Mouse (Mus musculus): ENCODE data around the gene Erich3. TPM values are rescaled to one million over a fixed set of nuclear protein-coding genes. Genes with fewer than 3 reads are reported as not detected.
A peak's percentile ranks its signal among the peaks of the same experiment; 100 is the strongest.

Gene Erich3
- polyA plus RNA-seq, 1 experiment from 2014 or later: 0.05 TPM

DNA sequence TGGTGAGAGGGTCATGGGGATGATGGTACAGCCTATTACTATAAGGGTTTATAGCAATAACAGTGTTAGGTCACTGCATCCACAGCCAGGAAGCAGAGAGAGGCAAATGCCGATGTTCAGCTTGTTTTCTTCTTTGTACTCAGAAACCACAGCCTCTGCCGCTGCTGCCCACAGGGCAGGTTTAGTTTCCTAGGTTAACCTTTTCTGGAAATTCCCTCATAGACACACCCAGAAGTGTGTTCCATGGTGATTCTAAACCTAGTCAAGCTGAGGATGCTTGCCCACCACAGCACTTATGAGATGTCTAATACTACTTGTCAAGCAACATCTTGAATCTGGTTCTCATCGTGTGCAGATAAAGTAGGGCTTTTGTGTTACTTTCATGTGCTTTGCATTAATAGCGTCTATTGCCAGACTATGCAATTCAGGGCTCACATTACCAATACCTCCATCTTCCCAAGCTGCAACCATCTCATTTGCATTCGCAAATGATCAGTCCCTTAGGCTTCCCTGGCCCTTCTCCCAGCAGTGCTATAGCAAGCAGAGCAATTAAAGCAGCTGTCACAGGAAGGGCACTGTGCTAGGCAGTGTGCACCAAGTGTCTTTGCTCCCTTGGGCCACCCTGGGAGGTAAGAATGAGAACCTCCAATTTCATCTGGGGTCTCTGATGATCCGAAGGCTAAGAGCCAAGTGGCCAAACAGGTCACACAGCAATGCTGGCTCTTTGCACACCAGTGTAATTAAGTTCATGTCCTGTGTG, 115.4 kb downstream of the Erich3 start:
- WGBS: 75% methylated on average over 6 of the region's 6 CpGs
- Histone ChIP-seq H3K27ac (replicated peaks) (no peak overlapping the region), H3K27me3 (ENCODE audit: control insufficient read depth, insufficient read depth, low read length) (no peaks in the 10 kb centered on the region), H3K4me2 (replicated peaks; ENCODE audit: low read depth) (no peak overlapping the region), H3K36me3 (ENCODE audit: control insufficient read depth, insufficient read depth, low read length) (no peaks in the 10 kb centered on the region), H3K9me3 (ENCODE audit: control insufficient read depth, low read length) (no peaks in the 10 kb centered on the region), H3K9ac (ENCODE audit: low read length) (no peak overlapping the region), H3K4me3 (ENCODE audit: low read depth, low read length) (no peak overlapping the region), H3K4me1 (replicated peaks; ENCODE audit: control insufficient read depth, insufficient read depth) (no peaks in the 10 kb centered on the region)
- peak; percentile 8 for DNase-seq (ENCODE audit: low spot score)
- TF ChIP-seq CTCF (IDR thresholded peaks at IDR 0.05; ENCODE audit: low read depth): no peak
- no peak for TF ChIP-seq EP300 (optimal IDR thresholded peaks at IDR 0.05)
- no peak for ATAC-seq (ENCODE audit: low FRiP score, low TSS enrichment)

DNA sequence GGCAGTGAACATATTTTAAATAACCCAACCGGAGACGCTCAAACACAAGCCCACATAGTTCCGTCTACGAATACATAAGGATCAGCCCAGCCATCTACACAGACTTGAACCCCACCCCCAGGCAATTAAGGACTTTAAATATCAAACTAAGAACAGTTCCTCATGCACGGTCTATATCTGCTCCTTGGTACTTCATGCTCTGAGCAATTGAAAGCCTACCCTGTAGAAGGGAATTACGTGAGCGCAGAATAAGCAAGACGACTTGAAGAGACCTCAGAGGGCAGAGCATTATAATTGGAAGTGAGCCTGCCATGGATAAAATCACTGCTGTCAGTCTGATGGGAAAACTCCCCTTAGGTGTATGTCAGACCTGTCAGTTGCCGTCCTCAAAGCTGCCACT, 122.7 kb downstream of the Erich3 start:
- DNase-seq (ENCODE audit: low spot score) (no peak), ATAC-seq (ENCODE audit: low FRiP score, low TSS enrichment) (no peak)
- H3K9ac ChIP-seq (ENCODE audit: low read length): no peak overlapping the region
- H3K27me3 ChIP-seq (ENCODE audit: control insufficient read depth, insufficient read depth, low read length): no peaks in the 10 kb centered on the region
- no peak overlapping the region for H3K4me2 ChIP-seq (replicated peaks; ENCODE audit: low read depth)
- H3K9me3 ChIP-seq (ENCODE audit: control insufficient read depth, low read length): no peaks in the 10 kb centered on the region
- no peak overlapping the region for H3K4me3 ChIP-seq (ENCODE audit: low read depth, low read length)
- H3K4me1 ChIP-seq (replicated peaks; ENCODE audit: control insufficient read depth, insufficient read depth): no peaks in the 10 kb centered on the region
- 79% methylated on average over 9 of the region's 9 CpGs for WGBS
- no peaks in the 10 kb centered on the region for H3K36me3 ChIP-seq (ENCODE audit: control insufficient read depth, insufficient read depth, low read length)
- TF ChIP-seq EP300 (optimal IDR thresholded peaks at IDR 0.05) (no peak), CTCF (IDR thresholded peaks at IDR 0.05; ENCODE audit: low read depth) (no peak)
- H3K27ac ChIP-seq (replicated peaks): no peak overlapping the region

DNA sequence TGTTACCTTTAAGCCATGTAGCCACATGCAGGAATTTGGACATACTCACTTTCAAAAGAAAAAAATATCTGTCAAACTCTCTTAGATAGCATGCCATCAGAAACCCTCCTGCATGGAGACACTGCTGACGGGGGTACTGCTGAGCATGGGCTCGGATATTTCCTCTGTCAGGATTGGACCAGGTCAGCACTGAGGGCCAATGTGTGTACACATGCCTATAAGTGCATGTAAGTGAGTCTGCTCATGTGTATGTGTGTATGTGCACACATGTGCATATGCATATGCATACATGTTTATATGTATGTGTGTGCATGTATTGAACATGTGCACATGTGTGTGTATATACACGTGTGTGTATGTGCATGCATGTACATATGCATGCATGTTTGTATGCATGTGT, 124.0 kb downstream of the Erich3 start:
- DNase-seq (ENCODE audit: low spot score) (no peak), ATAC-seq (ENCODE audit: low FRiP score, low TSS enrichment) (no peak)
- H3K27ac ChIP-seq (replicated peaks): no peak overlapping the region
- H3K9ac ChIP-seq (ENCODE audit: low read length): no peak overlapping the region
- H3K27me3 ChIP-seq (ENCODE audit: control insufficient read depth, insufficient read depth, low read length): no peaks in the 10 kb centered on the region
- WGBS: 80% methylated on average over 3 of the region's 3 CpGs
- H3K36me3 ChIP-seq (ENCODE audit: control insufficient read depth, insufficient read depth, low read length): no peaks in the 10 kb centered on the region
- no peak for TF ChIP-seq CTCF (IDR thresholded peaks at IDR 0.05; ENCODE audit: low read depth)
- no peak for TF ChIP-seq EP300 (optimal IDR thresholded peaks at IDR 0.05)
- H3K9me3 ChIP-seq (ENCODE audit: control insufficient read depth, low read length): no peaks in the 10 kb centered on the region
- no peak overlapping the region for H3K4me3 ChIP-seq (ENCODE audit: low read depth, low read length)
- no peaks in the 10 kb centered on the region for H3K4me1 ChIP-seq (replicated peaks; ENCODE audit: control insufficient read depth, insufficient read depth)
- no peak overlapping the region for H3K4me2 ChIP-seq (replicated peaks; ENCODE audit: low read depth)

DNA sequence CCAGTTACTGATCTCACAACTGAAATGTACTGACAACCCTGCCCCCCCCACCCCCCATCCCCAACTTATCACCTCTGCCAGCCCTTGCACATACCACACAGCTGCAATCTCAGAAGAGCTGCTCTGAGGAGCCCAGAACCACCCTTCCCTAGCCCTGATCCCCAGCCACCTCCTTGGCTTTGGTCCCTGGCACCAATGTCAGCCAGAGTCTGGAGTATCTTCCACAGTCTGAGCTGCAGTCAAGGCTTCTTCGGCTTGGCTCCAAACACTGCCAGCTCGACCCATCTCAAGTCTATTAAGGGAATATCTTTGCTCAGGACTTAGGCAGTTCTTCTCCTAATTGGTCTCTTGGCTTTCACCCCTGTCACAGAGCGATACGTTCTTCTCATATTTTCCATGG, 129.9 kb downstream of the Erich3 start:
- no peaks in the 10 kb centered on the region for H3K36me3 ChIP-seq (ENCODE audit: control insufficient read depth, insufficient read depth, low read length)
- no peaks in the 10 kb centered on the region for H3K4me1 ChIP-seq (replicated peaks; ENCODE audit: control insufficient read depth, insufficient read depth)
- H3K4me2 ChIP-seq (replicated peaks; ENCODE audit: low read depth): no peak overlapping the region
- no peak for ATAC-seq (ENCODE audit: low FRiP score, low TSS enrichment)
- H3K27me3 ChIP-seq (ENCODE audit: control insufficient read depth, insufficient read depth, low read length): no peaks in the 10 kb centered on the region
- no peak overlapping the region for H3K9ac ChIP-seq (ENCODE audit: low read length)
- no peak overlapping the region for H3K4me3 ChIP-seq (ENCODE audit: low read depth, low read length)
- H3K27ac ChIP-seq (replicated peaks): no peak overlapping the region
- 68% methylated on average over 4 of the region's 4 CpGs for WGBS
- no peaks in the 10 kb centered on the region for H3K9me3 ChIP-seq (ENCODE audit: control insufficient read depth, low read length)
- no peak for DNase-seq (ENCODE audit: low spot score)
- TF ChIP-seq CTCF (IDR thresholded peaks at IDR 0.05; ENCODE audit: low read depth): no peak
- TF ChIP-seq EP300 (optimal IDR thresholded peaks at IDR 0.05): no peak

DNA sequence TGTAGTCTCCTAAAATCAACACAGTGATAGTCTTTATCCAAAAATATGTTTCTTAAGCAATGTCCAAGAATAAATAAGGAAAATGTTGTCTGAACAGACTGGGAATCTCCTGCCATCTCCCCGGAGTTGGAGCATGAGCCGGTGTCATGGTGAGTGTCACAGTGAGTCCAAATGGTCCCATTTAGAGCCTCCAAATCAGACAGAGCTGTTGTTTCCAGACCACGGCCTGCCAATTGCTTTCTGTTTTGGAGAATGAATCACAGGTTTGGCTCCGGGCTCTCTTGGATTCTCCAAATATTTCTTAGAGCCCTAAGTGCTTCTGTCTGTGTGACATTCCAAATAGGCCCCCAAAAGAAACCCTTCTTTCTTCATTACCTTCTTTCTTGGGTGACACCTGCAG, 135.1 kb downstream of the Erich3 start:
- Histone ChIP-seq H3K4me2 (replicated peaks; ENCODE audit: low read depth) (no peak overlapping the region), H3K27ac (replicated peaks) (no peak overlapping the region), H3K4me1 (replicated peaks; ENCODE audit: control insufficient read depth, insufficient read depth) (no peaks in the 10 kb centered on the region), H3K36me3 (ENCODE audit: control insufficient read depth, insufficient read depth, low read length) (no peaks in the 10 kb centered on the region), H3K27me3 (ENCODE audit: control insufficient read depth, insufficient read depth, low read length) (no peaks in the 10 kb centered on the region), H3K4me3 (ENCODE audit: low read depth, low read length) (no peak overlapping the region), H3K9me3 (ENCODE audit: control insufficient read depth, low read length) (no peaks in the 10 kb centered on the region), H3K9ac (ENCODE audit: low read length) (no peak overlapping the region)
- ATAC-seq (ENCODE audit: low FRiP score, low TSS enrichment) (no peak), DNase-seq (ENCODE audit: low spot score) (no peak)
- TF ChIP-seq EP300 (optimal IDR thresholded peaks at IDR 0.05) (no peak), CTCF (IDR thresholded peaks at IDR 0.05; ENCODE audit: low read depth) (no peak)
- whole genome bisulfite sequencing: 65% methylated on average over 4 of the region's 4 CpGs

DNA sequence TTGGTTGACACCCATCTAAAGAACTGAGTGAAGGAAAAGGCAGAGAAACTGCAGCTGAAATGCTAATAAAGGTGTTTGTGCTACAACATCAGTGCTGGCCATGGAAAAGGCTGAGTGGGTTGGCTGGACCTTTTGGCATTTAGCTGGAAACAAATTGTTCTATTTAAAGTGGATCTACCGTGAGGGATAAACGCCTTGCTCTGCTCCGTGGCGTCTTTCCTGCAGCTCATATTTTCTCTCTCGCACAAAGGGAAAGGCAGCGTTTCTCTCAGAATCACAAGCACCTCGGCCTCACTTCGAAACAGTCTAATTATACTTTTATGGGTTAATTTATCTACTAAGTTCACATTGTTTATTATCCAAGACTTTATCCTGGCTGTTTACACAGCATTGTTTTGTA, 136.8 kb downstream of the Erich3 start:
- H3K4me2 ChIP-seq (replicated peaks; ENCODE audit: low read depth): no peak overlapping the region
- TF ChIP-seq EP300 (optimal IDR thresholded peaks at IDR 0.05) (no peak), CTCF (IDR thresholded peaks at IDR 0.05; ENCODE audit: low read depth) (no peak)
- no peaks in the 10 kb centered on the region for H3K9me3 ChIP-seq (ENCODE audit: control insufficient read depth, low read length)
- H3K9ac ChIP-seq (ENCODE audit: low read length): no peak overlapping the region
- ATAC-seq (ENCODE audit: low FRiP score, low TSS enrichment): no peak
- H3K4me3 ChIP-seq (ENCODE audit: low read depth, low read length): no peak overlapping the region
- no peak overlapping the region for H3K27ac ChIP-seq (replicated peaks)
- no peak for DNase-seq (ENCODE audit: low spot score)
- WGBS: 44% methylated on average over 8 of the region's 8 CpGs
- H3K4me1 ChIP-seq (replicated peaks; ENCODE audit: control insufficient read depth, insufficient read depth): no peaks in the 10 kb centered on the region
- no peaks in the 10 kb centered on the region for H3K36me3 ChIP-seq (ENCODE audit: control insufficient read depth, insufficient read depth, low read length)
- H3K27me3 ChIP-seq (ENCODE audit: control insufficient read depth, insufficient read depth, low read length): no peaks in the 10 kb centered on the region
